Mouse (Mus musculus) thymus, adult 2 months (tissue): ENCODE measurements around the gene Tlr13. TPM values are rescaled to one million over a fixed set of nuclear protein-coding genes. Genes with fewer than 3 reads are reported as not detected.
"Not testable (repeated sequence)": the region's sequence is repeated elsewhere in the genome, so short reads cannot be mapped to it uniquely, and the experiment has no call there.

ENCODE experiments used
- DNase-seq: peaks from one replicate; pipeline ENCODE4 v3.0.0; 2021
- H3K27ac ChIP-seq: fragments of 200-500 bp; 2 replicates; pipeline ENCODE4 v1.5.1; 2012; ENCODE audit warnings: low read length, control low read depth; ENCODE audit not compliant: control insufficient read depth, insufficient read depth
- H3K27me3 ChIP-seq: fragments of 200-500 bp; 2 replicates; pipeline ENCODE4 v1.6.1; 2012; ENCODE audit warnings: mild to moderate bottlenecking, low read length, moderate library complexity, mixed read lengths; ENCODE audit not compliant: control insufficient read depth, insufficient read depth
- H3K36me3 ChIP-seq: fragments of 200-500 bp; 2 replicates; pipeline ENCODE4 v1.6.1; 2012; ENCODE audit warnings: mild to moderate bottlenecking, low read length, moderate library complexity; ENCODE audit not compliant: control insufficient read depth, insufficient read depth
- H3K4me1 ChIP-seq: fragments of 200-500 bp; replicated peaks from 2 replicates; pipeline ENCODE4 v1.6.1; 2012; ENCODE audit warnings: low read length; ENCODE audit not compliant: control insufficient read depth, insufficient read depth
- H3K4me3 ChIP-seq: fragments of 200-500 bp; 2 replicates; pipeline ENCODE4 v1.5.1; 2012; ENCODE audit warnings: mild to moderate bottlenecking, low read length, control low read depth, moderate library complexity; ENCODE audit not compliant: control insufficient read depth, insufficient read depth
- CTCF ChIP-seq: fragments of 200-500 bp; IDR thresholded peaks from 2 replicates; pipeline ENCODE4 v1.5.1; 2012; ENCODE audit warnings: mild to moderate bottlenecking, control low read depth, low read length, moderate library complexity, borderline replicate concordance; ENCODE audit not compliant: control insufficient read depth, poor library complexity, insufficient read depth; ENCODE audit errors: extremely low read depth
- POLR2A ChIP-seq: fragments of 200-500 bp; IDR thresholded peaks from 2 replicates; pipeline ENCODE4 v1.6.1; 2012; ENCODE audit warnings: mild to moderate bottlenecking, low read length, control low read depth, moderate library complexity; ENCODE audit not compliant: control insufficient read depth, poor library complexity, insufficient read depth; ENCODE audit errors: extremely low read depth
- WGBS: fragments of 180-500 bp; shearing (Covaris S2); methylation state at CpG from one replicate; pipeline ENCODE4 v1.1.7; 2018; 5-methylcytosine and 5-hydroxymethylcytosine counted together
- polyA plus RNA-seq: library from polyadenylated mRNA; depleted of rRNA; stranded (reverse); fragments of >200 nt; gene quantifications from 2 replicates; pipeline ENCODE4 v1.2.3, GENCODE M21; 2012

The Tlr13 gene
- polyA plus RNA-seq, 1 experiment, result 1.3 TPM

GRCm38 (mm10) chrX:106184279-106184678 is 41.3 kb downstream of the Tlr13 start:
- no peaks in the 10 kb centered on the region for H3K36me3 ChIP-seq
- WGBS, result 94% methylated on average over 4 of the region's 4 CpGs
- TF ChIP-seq POLR2A (no peak), CTCF (no peak)
- peaks cover 13% of the 10 kb centered on the region for H3K4me1 ChIP-seq
- no peak for DNase-seq
- H3K4me3 ChIP-seq, result no peak overlapping the region
- no peak overlapping the region for H3K27ac ChIP-seq
- H3K27me3 ChIP-seq, result no peaks in the 10 kb centered on the region

DNA sequence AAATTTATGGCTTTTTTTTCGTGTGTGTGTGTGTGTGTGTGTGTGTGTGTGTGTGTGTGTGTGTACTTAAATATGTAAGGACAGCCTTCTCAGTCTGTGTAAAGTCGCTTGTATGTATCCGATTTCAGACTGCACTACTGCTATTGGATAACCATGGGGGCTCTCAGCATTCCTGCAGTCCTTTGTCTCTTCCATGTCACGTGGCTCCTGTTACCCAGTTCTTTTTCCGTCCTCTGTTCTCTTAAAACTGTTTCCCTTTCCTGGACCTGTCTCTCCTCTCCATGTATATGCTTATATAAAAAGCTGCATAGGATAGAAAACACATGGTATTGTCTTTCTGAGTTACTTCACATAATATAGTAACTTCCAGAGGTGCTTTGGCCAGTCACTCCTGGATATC is 42.7 kb downstream of the Tlr13 start:
- Histone ChIP-seq H3K4me1 (peaks cover 17% of the 10 kb centered on the region), H3K27ac (no peak overlapping the region), H3K36me3 (no peaks in the 10 kb centered on the region), H3K4me3 (no peak overlapping the region), H3K27me3 (no peaks in the 10 kb centered on the region)
- WGBS, result 85% methylated on average over 5 of the region's 5 CpGs
- TF ChIP-seq CTCF (no peak), POLR2A (no peak)
- no peak for DNase-seq

GRCm38 (mm10) chrX:106186713-106187649 is 44.0 kb downstream of the Tlr13 start, which contains the start of gene Pgk1:
TSS of gene Pgk1 (plus strand) at chrX:106187100.
- peaks cover 17% of the 10 kb centered on the region for H3K4me1 ChIP-seq
- under 1% methylated on average over 51 of the region's 55 CpGs for WGBS
- no peaks in the 10 kb centered on the region for H3K27me3 ChIP-seq
- TF ChIP-seq CTCF, result peak; percentile 19; the same call in 1 of the 2 replicates
- 0 out of 2 replicates have a peak, but pooled peaks have one; percentile 11 for TF ChIP-seq POLR2A
- H3K4me3 ChIP-seq, result peak within 1 kb of the TSS; percentile 69
- H3K36me3 ChIP-seq, result no peaks in the 10 kb centered on the region
- DNase-seq, result peak; percentile 89
- H3K27ac ChIP-seq, result peak within 1 kb of the TSS; percentile 61

DNA sequence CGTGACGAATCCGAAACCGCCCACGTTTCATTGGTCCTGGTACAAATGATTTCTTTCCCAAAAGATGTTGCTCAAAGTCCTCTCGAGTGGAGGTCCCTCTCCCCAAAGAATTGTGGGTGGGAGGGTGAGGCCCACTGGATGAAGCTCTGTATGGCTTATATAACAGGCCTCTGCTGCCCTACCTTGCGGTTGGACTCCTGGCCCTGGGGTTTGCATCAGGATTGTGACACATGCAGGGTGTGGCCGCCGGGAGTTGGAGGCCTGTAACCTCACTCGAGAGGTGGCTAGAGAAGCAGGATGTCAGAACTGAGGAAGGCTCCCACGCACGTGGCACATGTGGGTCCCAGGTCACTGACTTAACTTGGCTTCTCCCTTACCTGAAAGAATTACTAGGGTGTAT is 44.7 kb downstream of the Tlr13 start:
- Histone ChIP-seq H3K4me1 (peaks cover 17% of the 10 kb centered on the region), H3K36me3 (no peaks in the 10 kb centered on the region), H3K4me3 (peak overlapping the region; percentile 69), H3K27ac (peak overlapping the region; percentile 61), H3K27me3 (no peaks in the 10 kb centered on the region)
- WGBS, result 2% methylated on average over 12 of the region's 12 CpGs
- TF ChIP-seq CTCF, result no peak
- TF ChIP-seq POLR2A, result no peak
- DNase-seq, result peak; percentile 13

DNA sequence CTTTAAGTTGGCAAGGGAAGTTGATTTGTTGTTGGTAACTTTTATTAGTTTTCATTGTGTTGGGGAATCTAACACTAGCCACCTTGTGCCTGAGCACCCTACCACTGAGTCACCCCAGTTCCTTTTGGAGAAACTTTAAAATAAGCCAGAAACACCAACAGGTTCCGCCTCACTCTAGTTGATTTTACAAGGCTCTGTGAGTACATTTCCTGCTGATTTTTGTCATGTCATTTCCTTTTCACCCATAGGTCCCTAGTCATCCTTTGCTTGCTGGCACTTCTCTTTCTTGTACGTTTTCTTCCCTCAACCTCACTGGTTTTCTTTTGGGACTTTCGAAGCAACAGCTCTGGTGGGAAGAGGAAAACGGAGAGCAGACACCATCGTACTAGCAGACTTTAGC is 46.4 kb downstream of the Tlr13 start:
- 8% methylated on average over 5 of the region's 5 CpGs for WGBS
- no peak for DNase-seq
- peaks cover 17% of the 10 kb centered on the region for H3K4me1 ChIP-seq
- peak overlapping the region; percentile 95 for H3K27ac ChIP-seq
- no peaks in the 10 kb centered on the region for H3K27me3 ChIP-seq
- no peak for TF ChIP-seq POLR2A
- TF ChIP-seq CTCF, result no peak
- no peak overlapping the region for H3K4me3 ChIP-seq
- H3K36me3 ChIP-seq, result peaks cover 6% of the 10 kb centered on the region; the same call in 1 of the 2 replicates

- Histone ChIP-seq H3K4me1 (peaks cover 17% of the 10 kb centered on the region), H3K36me3 (peaks cover 6% of the 10 kb centered on the region), H3K27ac (no peak overlapping the region), H3K4me3 (no peak overlapping the region), H3K27me3 (no peaks in the 10 kb centered on the region)
- DNase-seq, result no peak
- WGBS, result 80% methylated on average over 4 of the region's 4 CpGs
- TF ChIP-seq POLR2A (no peak), CTCF (no peak)
Measured at GRCm38 (mm10) chrX:106190091-106190490, 47.1 kb downstream of the Tlr13 start.

GRCm38 (mm10) chrX:106194361-106194760 is 51.4 kb downstream of the Tlr13 start:
- peaks cover 23% of the 10 kb centered on the region for H3K36me3 ChIP-seq
- DNase-seq, H3K27ac ChIP-seq, H3K4me3 ChIP-seq, H3K27me3 ChIP-seq, H3K4me1 ChIP-seq: not testable (repeated sequence)
- 98% methylated on average over 6 of the region's 6 CpGs for WGBS
